Mouse (Mus musculus) naive thymus-derived CD4-positive, alpha-beta T cell, adult 2 months (primary cell): ENCODE measurements around the gene 9030025P20Rik.
"Not testable (repeated sequence)": the region's sequence is repeated elsewhere in the genome, so short reads cannot be mapped to it uniquely, and the experiment has no call there.

ENCODE experiments used
- DNase-seq: peaks from one replicate; pipeline ENCODE4 v3.0.0-alpha.2; 2011; ENCODE audit warnings: low read depth

Gene 9030025P20Rik

GRCm38 (mm10) chr17:14990116-14990702, 11.9 kb downstream of the 9030025P20Rik start:
- DNase-seq: not testable (repeated sequence)

GRCm38 (mm10) chr17:14992522-14993138, 14.4 kb downstream of the 9030025P20Rik start:
- DNase-seq: not testable (repeated sequence)

- not testable (repeated sequence) for DNase-seq
Observed at GRCm38 (mm10) chr17:14993139-14993832, 15.0 kb downstream of the 9030025P20Rik start.

GRCm38 (mm10) chr17:14994140-14994539, 15.9 kb downstream of the 9030025P20Rik start:
- DNase-seq: not testable (repeated sequence)

GRCm38 (mm10) chr17:15000047-15000446, 21.8 kb downstream of the 9030025P20Rik start:
- not testable (repeated sequence) for DNase-seq

- not testable (repeated sequence) for DNase-seq
Observed at GRCm38 (mm10) chr17:15009088-15009487, 30.8 kb downstream of the 9030025P20Rik start.

- DNase-seq: not testable (repeated sequence)
Observed at GRCm38 (mm10) chr17:15009706-15010413, 31.6 kb downstream of the 9030025P20Rik start, which contains the start of gene Gm3435. Gene Gm3435 (plus strand): TSS chr17:15010176.

- not testable (repeated sequence) for DNase-seq
Observed at GRCm38 (mm10) chr17:15021503-15022220, 43.4 kb downstream of the 9030025P20Rik start.

- DNase-seq: not testable (repeated sequence)
Observed at GRCm38 (mm10) chr17:15023878-15024492, 45.7 kb downstream of the 9030025P20Rik start.

- not testable (repeated sequence) for DNase-seq
Observed at GRCm38 (mm10) chr17:15024502-15025193, 46.4 kb downstream of the 9030025P20Rik start.

GRCm38 (mm10) chr17:15025513-15025912, 47.2 kb downstream of the 9030025P20Rik start:
- DNase-seq: not testable (repeated sequence)

GRCm38 (mm10) chr17:15031414-15031813, 53.1 kb downstream of the 9030025P20Rik start:
- not testable (repeated sequence) for DNase-seq

GRCm38 (mm10) chr17:15040455-15040854, 62.2 kb downstream of the 9030025P20Rik start:
- not testable (repeated sequence) for DNase-seq
